Mouse (Mus musculus) hematopoietic stem cell, adult 5-6 weeks (primary cell): Measurements from ENCODE around the gene Trmt6. TPM values are rescaled to one million over a fixed set of nuclear protein-coding genes. Genes with fewer than 3 reads are reported as not detected.
A peak's percentile ranks its signal among the peaks of the same experiment; 100 is the strongest.

Experiments
- ATAC-seq, 2 experiments: fragments of 125-278 bp in 1 of 2; replicated peaks in 1 of 2; 2 replicates each; pipeline ENCODE4 v1.8.0; 2016 to 2017; ENCODE audit warnings: inconsistent platforms in 2 of 2, mild to moderate bottlenecking in 2 of 2, moderate number of reproducible peaks in 2 of 2, low read depth in 1 of 2, moderate TSS enrichment in 1 of 2; ENCODE audit not compliant: low FRiP score in 2 of 2, poor library complexity in 2 of 2, severe bottlenecking in 2 of 2, insufficient read depth in 1 of 2, low TSS enrichment in 1 of 2
- total RNA-seq: library from RNA; stranded (forward); fragments of 172-1452, 232-1000 nt; gene quantifications from 2 replicates; pipeline ENCODE4 v1.2.3, GENCODE M21; 2017

Gene Trmt6
- 41.8 and 42.3 TPM in 2 replicates for total RNA-seq

DNA sequence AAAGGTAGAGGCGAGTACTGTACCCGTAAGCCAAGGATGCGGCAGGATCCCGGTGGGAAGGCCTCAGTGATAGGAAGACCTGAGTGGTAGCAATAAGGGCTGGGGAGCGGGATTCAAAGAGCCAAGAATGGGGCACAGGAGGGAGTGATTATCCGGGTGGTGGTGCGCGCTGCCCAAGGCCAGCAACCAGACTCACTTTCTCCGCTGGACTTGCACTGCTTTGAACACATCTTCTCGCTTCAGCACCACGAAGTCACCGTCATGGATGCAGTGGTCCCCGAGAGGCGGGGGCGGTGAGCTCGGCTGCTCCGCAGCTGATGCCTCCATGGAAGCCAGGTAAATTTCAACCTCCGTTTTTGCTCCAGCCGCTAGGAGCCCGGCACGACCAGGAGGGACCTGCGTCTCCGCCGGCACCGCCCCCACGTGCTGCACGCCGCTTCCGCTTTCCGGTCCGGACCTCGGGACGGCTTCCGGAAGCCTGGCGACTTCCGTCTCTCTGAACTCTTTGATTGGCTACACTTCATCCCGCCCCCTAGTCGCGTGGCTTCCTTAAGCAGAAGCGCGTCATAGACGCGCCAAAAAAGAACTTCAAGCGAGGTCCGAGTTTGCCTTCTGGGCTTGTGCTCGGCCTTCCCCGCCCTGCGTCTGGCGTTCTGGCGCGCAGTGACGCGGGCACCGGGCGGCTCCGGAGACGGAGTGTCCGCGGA, at the start of gene Trmt6, which contains the start of gene Mcm8:
Trmt6 (minus strand) TSS at position 448 of the 707 bp plus-strand sequence.
Mcm8 (plus strand) TSS at position 534 of the 707 bp plus-strand sequence.
- peak; percentile 99 for ATAC-seq

DNA sequence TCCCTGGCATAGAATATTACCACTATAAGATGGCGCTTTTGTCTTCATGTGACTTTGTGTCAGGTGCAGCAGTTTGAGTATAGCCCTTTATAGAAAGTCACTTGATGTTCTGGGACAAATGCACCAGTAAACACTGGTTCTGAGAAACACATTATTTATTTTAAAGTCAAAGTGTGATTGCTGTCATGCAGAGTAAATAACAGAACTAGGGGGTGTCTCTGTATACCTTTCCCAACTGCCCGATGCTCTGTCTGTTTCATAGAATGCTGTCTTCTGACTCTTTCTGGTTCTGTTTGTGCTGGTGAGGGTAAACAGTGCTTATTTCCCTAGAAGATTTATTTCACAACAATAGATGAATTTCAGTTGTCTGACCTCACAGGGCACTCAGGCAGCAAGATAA, 47.5 kb upstream of the Trmt6 start:
- ATAC-seq, result no peak

DNA sequence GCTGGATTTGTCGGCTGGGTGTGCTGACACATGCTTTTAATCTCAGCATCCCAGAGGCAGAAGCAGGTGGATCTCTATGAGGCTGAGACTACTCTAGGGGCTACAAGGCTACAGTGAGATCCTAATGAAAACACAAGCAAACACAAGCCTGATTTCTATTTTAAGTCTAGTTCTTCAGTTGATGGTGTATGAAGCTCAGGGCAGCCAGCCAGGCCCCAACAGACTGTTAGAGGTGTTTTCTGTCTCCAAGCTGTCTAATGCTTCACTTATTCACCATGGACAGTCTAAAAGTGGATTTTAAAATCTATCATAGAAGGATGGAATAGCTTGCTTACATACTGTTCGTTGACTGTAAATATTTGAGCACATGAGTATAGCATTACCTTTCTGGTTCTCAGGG, 45.6 kb upstream of the Trmt6 start:
- no peak for ATAC-seq

DNA sequence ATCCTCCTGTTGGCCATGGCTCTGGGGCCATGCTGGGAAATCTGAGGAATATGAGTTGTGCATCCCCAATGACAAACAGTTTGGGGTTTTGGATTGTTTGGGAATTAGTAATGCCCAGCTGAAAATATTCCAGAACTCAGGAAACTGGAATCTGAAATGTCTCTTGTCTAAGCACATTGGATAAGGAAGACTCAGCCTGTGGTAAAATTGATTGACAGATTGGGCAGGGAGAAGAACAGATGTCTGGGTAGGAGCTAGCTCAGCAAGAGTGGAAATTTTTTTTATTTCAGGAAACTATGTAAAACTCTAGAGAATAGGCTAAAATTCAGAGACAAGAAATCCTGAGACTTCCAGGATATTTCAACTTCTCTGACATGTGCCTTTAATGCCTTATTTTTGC, 44.6 kb upstream of the Trmt6 start:
- ATAC-seq, result no peak

DNA sequence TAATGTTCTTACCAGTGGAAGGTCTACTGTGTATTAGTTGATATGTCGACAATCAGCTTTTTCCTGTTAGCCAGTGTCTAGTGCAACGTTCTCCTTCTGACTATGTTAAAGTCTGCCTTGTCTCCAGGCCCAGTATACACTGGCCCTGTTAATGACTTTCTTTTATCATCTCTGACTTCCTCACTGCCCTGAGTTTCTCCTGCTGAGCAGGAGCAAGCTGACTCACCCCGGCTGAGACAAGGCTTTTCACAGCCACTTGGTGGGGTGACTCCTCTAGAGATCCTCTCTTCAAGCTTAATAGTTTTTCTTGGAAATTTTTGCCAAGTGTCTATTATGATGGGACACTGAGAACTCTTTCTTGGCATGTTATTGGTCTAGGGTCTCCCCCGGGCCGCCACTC, 40.5 kb upstream of the Trmt6 start:
- ATAC-seq, result no peak

DNA sequence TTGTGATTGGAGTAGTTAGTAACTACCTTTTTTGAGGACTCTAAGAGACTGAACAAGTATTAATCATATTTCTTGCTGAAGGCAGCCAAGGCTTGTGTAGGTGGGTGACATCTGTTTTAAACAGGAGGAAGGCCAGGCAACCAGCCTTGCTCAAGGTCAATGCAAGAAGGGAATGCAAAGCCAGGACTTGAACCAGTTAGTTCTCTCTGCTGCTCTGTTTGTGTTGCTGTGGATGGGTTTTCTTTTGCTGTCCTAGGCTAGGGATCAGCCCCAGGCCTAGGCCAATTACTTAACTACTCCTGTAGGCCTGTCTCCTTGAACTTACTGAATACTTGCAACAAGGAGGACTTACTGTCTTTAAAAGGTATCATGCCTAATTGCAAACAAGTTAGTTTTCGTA, 37.2 kb upstream of the Trmt6 start:
- ATAC-seq, result no peak

DNA sequence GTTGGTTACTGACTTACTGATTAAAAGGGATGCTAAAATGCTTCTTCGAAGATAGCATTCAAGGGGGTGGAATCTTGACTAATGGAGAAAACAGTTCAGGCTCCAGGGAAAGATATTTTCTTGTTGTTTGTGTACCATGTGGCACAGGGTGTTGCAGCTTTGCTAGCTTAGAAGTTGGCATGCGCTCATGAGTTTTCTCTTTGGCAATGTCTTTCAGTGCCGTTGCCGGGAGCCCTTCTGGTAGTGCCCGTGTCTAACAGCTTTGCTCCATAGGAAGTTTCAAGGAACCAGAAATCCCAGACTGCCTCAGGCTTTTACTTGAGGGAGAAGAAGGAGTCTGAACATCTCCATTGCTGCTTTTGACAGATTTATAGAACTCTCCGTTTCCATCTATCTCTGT, 33.3 kb upstream of the Trmt6 start:
- ATAC-seq, result no peak

DNA sequence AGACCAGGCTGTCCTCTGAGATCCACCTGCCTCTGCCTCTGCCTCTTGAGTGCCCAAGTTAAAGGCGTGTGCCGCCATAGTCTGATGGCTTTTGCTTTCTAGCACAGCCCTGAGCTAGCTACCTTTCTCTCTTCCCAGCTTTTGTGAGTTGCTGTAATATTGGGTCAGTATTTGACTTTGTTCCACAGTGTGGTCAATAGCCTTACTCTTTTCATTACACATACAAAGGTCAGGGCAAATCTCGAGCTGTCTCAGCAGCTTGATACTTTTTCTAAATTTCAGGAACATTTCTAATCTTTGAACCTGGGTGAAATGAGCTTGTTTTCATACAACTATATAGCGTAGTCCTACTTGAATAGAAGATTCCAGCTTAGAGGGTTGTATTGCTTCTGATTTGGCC, 32.5 kb upstream of the Trmt6 start:
- ATAC-seq, result no peak

DNA sequence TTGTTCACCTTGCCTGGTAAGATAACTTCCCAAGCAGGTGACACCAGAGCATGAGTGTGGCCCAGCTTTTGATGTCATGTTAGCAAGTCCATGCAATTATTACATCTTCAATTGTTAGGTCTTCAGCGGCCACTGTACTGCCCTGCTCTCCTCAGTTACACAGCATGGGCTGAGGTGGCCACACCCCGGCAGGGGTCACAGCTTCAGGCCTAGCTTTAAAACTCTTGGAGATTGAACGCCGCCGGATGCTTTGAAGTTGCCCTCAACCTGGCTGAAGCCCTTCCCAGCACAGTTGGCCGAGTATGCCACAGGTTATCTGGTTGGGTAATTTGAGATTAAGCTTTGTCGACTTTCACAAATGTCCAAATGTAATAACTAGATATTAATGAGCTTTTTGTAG, 31.7 kb upstream of the Trmt6 start:
- no peak for ATAC-seq

DNA sequence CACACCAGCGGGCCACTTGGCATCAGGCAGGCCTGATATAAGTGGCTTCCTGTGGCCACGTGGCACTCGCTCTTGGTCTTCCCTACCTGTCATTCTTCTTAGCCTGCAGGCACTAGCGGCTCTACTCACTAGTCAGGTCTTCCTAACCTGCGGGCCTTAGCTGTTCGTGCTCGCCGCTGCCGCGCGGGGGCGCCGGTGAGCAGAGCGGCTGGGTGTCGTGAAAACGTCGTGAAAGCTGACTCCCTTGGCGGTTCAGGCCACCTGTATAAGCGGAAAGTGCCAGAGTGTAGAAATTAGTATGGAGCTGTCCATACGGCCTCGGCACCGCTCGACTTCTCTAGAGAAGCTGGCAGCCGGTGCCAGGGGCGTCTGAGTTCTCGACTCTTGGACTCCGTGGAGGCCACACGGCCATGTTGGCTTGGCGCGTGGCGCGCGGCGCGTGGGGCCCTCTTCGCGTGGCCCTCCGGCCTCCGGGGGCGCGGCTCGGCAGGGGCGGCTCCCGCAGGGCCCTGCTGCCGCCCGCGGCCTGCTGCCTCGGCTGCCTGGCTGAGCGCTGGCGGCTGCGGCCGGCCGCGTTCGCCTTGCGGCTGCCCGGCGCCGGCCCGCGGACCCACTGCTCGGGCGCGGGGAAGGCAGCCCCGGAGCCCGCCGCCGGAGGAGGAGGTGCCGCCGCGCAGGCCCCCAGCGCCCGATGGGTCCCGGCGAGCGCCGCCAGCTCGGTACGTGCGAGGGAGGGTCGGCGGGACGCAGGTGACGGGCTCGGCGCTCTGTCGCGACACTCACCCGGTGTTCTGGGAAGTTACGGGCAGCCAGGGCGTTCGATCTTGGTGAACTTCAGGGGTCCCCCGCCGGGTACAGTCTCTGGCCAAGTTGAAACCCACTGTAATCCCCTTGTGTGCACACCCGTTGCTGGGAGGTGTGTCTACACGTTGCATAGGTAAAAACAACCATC, 30.8 kb upstream of the Trmt6 start, which contains the start of gene Crls1:
Crls1 (plus strand) TSS at position 260 of the 952 bp plus-strand sequence.
- peak; percentile 91 to 96 for ATAC-seq

DNA sequence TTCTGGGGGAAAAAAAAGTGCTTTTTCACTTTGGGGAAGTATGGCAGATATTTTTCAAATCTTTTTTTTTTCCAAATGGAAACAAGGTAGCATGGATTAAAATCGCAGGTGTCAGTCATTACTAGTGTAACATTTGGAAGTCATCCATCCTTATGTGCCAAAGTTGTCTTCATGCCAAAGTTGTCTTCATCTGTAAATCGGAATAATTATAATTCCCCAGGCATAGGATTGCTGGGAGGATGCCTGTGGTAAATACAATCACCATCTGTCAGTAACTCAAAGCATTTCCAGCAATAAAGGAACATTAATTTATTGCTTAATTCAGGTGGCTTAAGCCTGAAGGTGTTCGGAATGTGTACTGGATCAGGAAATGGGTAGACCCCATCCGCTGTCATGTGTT, 25.2 kb upstream of the Trmt6 start:
- no peak for ATAC-seq

DNA sequence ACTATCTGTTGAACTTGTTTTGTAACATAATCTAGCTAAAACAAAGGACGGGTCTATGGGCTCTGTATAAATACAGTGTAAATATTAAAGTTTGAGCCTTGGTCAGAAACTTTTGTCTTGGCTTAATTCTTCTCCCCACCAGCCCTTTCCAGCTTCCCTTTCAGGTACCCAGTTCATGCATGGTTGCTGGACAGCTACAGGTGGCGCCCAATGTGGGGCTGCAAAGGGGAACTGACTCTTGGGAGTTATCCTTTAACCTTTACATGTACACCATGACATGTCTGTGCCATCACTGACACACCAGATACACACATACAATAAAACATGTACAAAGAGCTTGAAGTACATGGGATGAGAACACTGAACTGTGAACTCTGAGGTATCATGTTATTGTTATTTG, 12.9 kb downstream of the Trmt6 start:
- ATAC-seq, result no peak

DNA sequence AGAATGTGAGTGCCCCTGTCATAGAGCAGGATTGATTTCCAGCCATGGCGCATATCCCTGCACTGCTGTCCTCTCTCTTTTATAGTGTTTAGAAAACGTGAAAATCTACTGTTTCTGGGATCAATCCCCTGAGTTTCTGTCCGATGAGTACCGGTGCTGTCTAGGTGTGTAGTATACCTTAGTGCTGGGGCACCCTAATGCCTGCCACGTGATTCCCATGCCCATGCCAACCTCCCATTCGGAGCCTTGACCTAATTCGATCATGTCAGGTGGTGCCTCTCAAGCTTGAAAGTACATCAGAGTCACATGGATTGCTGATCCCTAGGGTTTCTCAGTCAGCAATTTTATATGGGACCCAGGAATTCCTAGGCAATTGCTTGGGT, 21.7 kb downstream of the Trmt6 start:
- no peak for ATAC-seq

DNA sequence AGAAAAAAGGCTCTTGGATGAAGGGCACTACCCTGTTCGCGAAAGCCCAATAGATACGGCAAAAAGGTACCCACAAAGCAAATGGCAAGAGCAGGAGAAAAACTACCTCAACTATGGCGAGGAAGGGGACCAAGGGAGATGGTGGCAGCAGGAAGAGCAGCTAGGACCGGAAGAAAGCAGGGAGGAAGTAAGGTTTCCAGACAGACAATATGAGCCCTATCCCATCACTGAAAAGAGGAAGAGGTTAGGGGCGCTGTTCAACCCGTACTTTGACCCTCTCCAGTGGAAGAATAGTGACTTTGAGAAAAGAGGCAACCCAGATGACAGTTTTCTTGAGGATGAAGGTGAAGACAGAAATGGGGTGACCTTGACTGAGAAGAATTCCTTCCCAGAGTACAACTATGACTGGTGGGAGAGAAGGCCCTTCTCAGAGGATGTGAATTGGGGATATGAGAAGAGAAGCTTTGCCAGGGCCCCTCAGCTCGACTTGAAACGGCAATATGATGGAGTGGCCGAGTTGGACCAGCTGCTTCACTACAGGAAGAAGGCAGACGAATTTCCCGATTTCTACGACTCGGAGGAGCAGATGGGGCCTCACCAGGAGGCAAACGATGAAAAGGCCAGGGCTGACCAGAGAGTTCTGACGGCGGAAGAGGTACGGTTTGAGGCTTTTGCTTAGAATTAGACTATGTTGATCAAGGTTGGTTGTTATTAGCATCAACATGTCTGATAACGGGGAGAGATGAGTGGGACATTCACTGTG, 22.2 kb downstream of the Trmt6 start:
- ATAC-seq, result no peak

DNA sequence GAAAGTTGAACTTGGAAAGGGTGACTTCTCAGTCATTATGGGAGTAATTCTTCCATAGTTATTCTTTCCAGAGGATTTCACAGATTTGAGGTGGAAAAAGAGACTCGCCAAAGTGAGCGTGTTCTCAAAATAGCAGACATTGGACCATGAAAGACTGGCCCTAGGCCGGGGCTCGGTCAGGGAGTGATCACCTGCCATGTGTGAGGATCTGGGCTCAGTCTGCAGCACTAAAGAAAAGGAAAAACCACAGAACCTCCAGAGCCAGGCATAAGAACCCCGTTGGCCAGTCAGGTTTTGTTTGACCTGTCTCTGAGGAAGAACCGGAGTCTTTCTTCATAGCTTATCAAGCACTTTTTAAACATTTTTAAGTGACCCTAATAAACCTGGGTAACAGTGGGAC, 31.8 kb downstream of the Trmt6 start:
- ATAC-seq, result no peak

DNA sequence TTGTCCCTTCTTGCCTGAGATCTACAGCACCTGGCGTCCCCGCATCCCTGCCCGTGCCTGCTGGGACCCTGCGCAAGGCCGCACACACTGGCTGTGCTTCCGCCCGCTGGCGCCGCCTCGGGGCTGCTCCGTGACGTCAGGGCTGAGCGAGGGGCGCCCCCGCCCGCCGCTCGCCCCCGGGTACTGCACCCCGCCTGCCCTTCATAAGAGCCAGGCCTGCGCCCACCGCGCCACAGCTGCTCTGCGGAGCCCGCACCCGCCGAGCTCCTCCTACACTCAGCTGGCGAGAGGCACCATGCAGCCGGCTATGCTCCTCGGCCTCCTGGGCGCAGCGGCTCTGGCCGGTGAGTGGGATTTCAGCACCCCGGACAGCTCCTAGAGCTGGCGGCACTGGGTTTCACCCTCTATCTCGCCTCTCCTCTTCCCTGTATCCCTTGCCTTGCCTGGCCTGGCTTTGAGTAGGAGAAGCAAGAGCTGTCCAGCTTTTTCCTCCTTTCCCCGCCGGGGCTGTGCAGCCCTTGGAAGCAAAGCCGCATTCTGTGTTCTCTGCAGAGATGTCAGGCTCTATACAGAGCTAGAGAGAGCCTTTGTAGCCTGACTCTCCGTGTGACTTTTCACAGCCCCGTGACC, 34.3 kb downstream of the Trmt6 start:
- peak; percentile 97 to 98 for ATAC-seq

DNA sequence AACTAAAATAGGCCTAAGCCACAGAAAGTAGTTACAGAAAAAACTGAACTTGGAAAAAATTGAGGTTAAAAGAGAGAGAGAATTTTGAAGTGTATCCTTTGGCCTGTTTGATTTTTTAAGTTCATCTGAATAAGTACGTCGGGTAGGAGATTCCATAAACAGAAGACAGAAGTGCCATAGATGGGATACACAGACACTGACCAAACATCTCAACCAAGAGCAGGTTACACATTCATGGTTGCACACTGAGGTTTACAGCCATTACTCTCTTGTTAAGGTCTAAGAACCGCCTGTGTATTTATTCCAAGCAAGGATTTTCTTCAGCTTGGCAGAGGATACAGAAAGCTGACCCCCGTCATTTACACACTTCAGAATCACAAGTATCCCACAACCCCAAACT, 34.9 kb downstream of the Trmt6 start, which contains the start of gene Chgb:
Chgb (plus strand) TSS at position 301 of the 400 bp plus-strand sequence.
- no peak for ATAC-seq
